8 mouse cellular contexts compared by ENCODE assay signal in the genomic region with DNA sequence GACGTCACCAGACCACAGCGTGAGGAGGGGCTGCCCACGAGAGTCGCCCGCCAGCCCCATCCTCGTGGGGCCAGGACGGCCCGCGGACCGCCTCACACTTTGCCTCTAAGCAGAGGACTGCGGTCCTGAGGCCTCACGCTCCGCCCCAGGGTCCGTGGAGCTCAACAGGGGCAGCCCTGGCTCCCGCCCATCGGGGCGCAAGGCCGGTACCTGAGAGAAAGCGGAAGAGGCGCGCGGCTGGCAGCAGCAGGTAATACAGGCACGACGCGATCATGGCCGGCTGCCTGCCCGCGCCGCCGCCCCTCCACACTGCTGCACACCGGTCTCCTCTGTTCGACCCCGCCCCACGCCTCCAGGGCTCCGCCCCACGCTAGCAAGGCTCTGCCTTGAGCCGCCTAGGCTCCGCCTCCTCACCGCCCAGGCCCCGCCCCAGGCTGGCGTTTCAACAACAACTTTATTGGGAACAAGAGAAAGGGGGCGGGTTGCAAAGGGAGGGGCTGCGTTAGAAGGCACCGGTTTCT. TPM values are rescaled to one million over a fixed set of nuclear protein-coding genes. Genes with fewer than 3 reads are reported as not detected.
A peak's percentile ranks its signal among the peaks of the same experiment; 100 is the strongest.
DNase-seq lines count a peak whose midpoint lies in the region; ATAC-seq lines count a peak whose summit lies in the region.

A gene (minus strand): TSS at position 341 of the 521 bp plus-strand sequence.

- H3K9ac ChIP-seq in hindbrain, embryonic 11.5 days (ENCODE audit: low read depth, low read length): peak within 1 kb of the TSS; percentile 61

- no peak within 1 kb of the TSS for H3K27ac ChIP-seq in hindbrain, embryonic 11.5 days (ENCODE audit: low read depth, low read length)

- peak; percentile 98 for DNase-seq in Muller cell, postnatal 12 days (ENCODE audit: inconsistent ontology term)
- peak; percentile 98 for DNase-seq in cerebellum, adult 9-11 months
- DNase-seq in frontal cortex, adult 2 months (ENCODE audit: extremely low spot score in 1 of 2, low spot score in 1 of 2): peak; percentile 91 to 96
- peak; percentile 98 for DNase-seq in hindbrain, embryonic 11.5 days (ENCODE audit: low spot score)
- DNase-seq in layer of hippocampus, postnatal 10 days (ENCODE audit: low spot score in 2 of 2): peak; percentile 96 to 97
- peak; percentile 99 for DNase-seq in lung, postnatal 10 days
- DNase-seq in ovary, postnatal 36 days (ENCODE audit: low spot score): peak; percentile 97
- peak; percentile 99 for DNase-seq in thymus, postnatal 25 days

- H3K4me1 ChIP-seq in hindbrain, embryonic 11.5 days (replicated peaks; ENCODE audit: control insufficient read depth, insufficient read depth, low read length): 0 out of 2 replicates have a peak, but pooled peaks cover 2% of the 10 kb centered on the region

- WGBS in hindbrain, embryonic 11.5 days: under 1% methylated on average over 44 of the region's 44 CpGs

- no peaks in the 10 kb centered on the region for H3K36me3 ChIP-seq in hindbrain, embryonic 11.5 days (ENCODE audit: control insufficient read depth, insufficient read depth, low read length)

- no peaks in the 10 kb centered on the region for H3K27me3 ChIP-seq in hindbrain, embryonic 11.5 days (ENCODE audit: control insufficient read depth, insufficient read depth, low read length)

- H3K4me2 ChIP-seq in hindbrain, embryonic 11.5 days (replicated peaks; ENCODE audit: low read depth, low read length): peak within 1 kb of the TSS; percentile 85

- H3K4me3 ChIP-seq in hindbrain, embryonic 11.5 days (ENCODE audit: low read depth, low read length): peak within 1 kb of the TSS; percentile 59

- no peaks in the 10 kb centered on the region for H3K9me3 ChIP-seq in hindbrain, embryonic 11.5 days (ENCODE audit: control insufficient read depth, low read length)

- ATAC-seq in hindbrain, embryonic 11.5 days (ENCODE audit: low FRiP score): peak; percentile 99

RNA-seq across cellular contexts. Expression of the gene that starts here (rescaled TPM):
- polyA plus RNA-seq in frontal cortex, adult 2 months (2012; rRNA removed): 13.2 and 14.1 TPM in 2 replicates
- 8.4 and 11.6 TPM in 2 replicates for polyA plus RNA-seq in hindbrain, embryonic 11.5 days (2014; fragmentation: Nextera tagmentation; extraction: Ambion mirVana)
- 1 to 10 TPM; 7.3 to 9.0 TPM for total RNA-seq in layer of hippocampus, postnatal 10 days (2021)
